Mouse (Mus musculus) CH12.LX (cell line): ENCODE data around the gene Hist1h3i. TPM values are rescaled to one million over a fixed set of nuclear protein-coding genes. Genes with fewer than 3 reads are reported as not detected.
"Not testable (repeated sequence)": the region's sequence is repeated elsewhere in the genome, so short reads cannot be mapped to it uniquely, and the experiment has no call there.

Source experiments
- DNase-seq: peaks from one replicate; pipeline ENCODE4 v3.0.0-alpha.2; 2013; ENCODE audit errors: extremely low read depth
- H3K27ac ChIP-seq: 2 replicates; pipeline ENCODE4 v1.5.1; 2012; ENCODE audit warnings: low read depth, mild to moderate bottlenecking, control low read depth, moderate library complexity; ENCODE audit not compliant: insufficient read depth
- H3K27me3 ChIP-seq: replicated peaks from 2 replicates; pipeline ENCODE3; 2012; ENCODE audit warnings: inconsistent platforms
- H3K36me3 ChIP-seq, 2 experiments: replicated peaks in 1 of 2; 2 replicates each; pipeline versions ENCODE3 to v1.6.1; 2012; ENCODE audit warnings: inconsistent platforms in 1 of 2, low read length in 1 of 2, mild to moderate bottlenecking in 1 of 2, mixed read lengths in 1 of 2, moderate library complexity in 1 of 2; ENCODE audit not compliant: control insufficient read depth in 1 of 2, insufficient read depth in 1 of 2
- H3K4me1 ChIP-seq, 2 experiments: 2 replicates each; pipeline ENCODE4 v1.6.1; 2012; ENCODE audit warnings: inconsistent platforms in 1 of 2, moderate library complexity in 1 of 2; ENCODE audit not compliant: insufficient read depth in 2 of 2, control insufficient read depth in 1 of 2
- H3K4me2 ChIP-seq: 2 replicates; pipeline ENCODE4 v1.6.1; 2012; ENCODE audit warnings: low read depth, mild to moderate bottlenecking, control low read depth; ENCODE audit not compliant: poor library complexity, insufficient read depth, severe bottlenecking
- H3K4me3 ChIP-seq, 3 experiments: fragments of 150-350 bp in 1 of 3; sonication (generic) in 1 of 3; replicated peaks in 1 of 3; 2 replicates each; pipeline versions ENCODE3 to v1.5.1; 2011 to 2012; ENCODE audit warnings: low read depth in 2 of 3, low read length in 2 of 3, mild to moderate bottlenecking in 2 of 3, moderate library complexity in 2 of 3, control low read depth in 1 of 3, improper control_type of control experiment in 1 of 3, inconsistent platforms in 1 of 3, mixed read lengths in 1 of 3; ENCODE audit not compliant: poor library complexity in 1 of 3
- H3K79me2 ChIP-seq: replicated peaks from 2 replicates; pipeline ENCODE4 v1.6.1; 2012; ENCODE audit warnings: mild to moderate bottlenecking, moderate library complexity; ENCODE audit not compliant: control insufficient read depth, poor library complexity, insufficient read depth, severe bottlenecking; ENCODE audit errors: extremely low read depth
- H3K9ac ChIP-seq: 2 replicates; pipeline ENCODE4 v1.6.1; 2012; ENCODE audit warnings: low read depth, mild to moderate bottlenecking, control low read depth, moderate library complexity; ENCODE audit not compliant: insufficient read depth
- H3K9me3 ChIP-seq: replicated peaks from 2 replicates; pipeline ENCODE3; 2012; ENCODE audit warnings: low read length, inconsistent platforms, mixed read lengths
- BHLHE40 ChIP-seq: IDR thresholded peaks from 2 replicates; pipeline ENCODE4 v1.6.1; 2011; ENCODE audit warnings: mild to moderate bottlenecking, low read depth, low read length, improper control_type of control experiment
- CHD2 ChIP-seq: IDR thresholded peaks from 2 replicates; pipeline ENCODE4 v1.6.1; 2011; ENCODE audit warnings: low read length, improper control_type of control experiment
- CTCF ChIP-seq, 2 experiments: IDR thresholded peaks in 1 of 2; conservative IDR thresholded peaks in 1 of 2; 2 replicates each; pipeline ENCODE4 v1.5.1; 2011 to 2012; ENCODE audit warnings: low read depth in 2 of 2, low read length in 2 of 2, improper control_type of control experiment in 1 of 2, inconsistent platforms in 1 of 2, mild to moderate bottlenecking in 1 of 2, moderate library complexity in 1 of 2
- ELF1 ChIP-seq: IDR thresholded peaks from 2 replicates; pipeline ENCODE4 v1.6.1; 2014; ENCODE audit warnings: low read depth, mild to moderate bottlenecking, inconsistent platforms, low read length, improper control_type of control experiment
- GABPA ChIP-seq: IDR thresholded peaks from 2 replicates; pipeline ENCODE4 v1.6.1; 2012; ENCODE audit warnings: low read depth, low read length, improper control_type of control experiment, inconsistent platforms; ENCODE audit not compliant: insufficient replicate concordance
- HCFC1 ChIP-seq: IDR thresholded peaks from 2 replicates; pipeline ENCODE4 v1.6.1; 2012; ENCODE audit warnings: low read depth, mild to moderate bottlenecking, inconsistent platforms, low read length, improper control_type of control experiment
- JUN ChIP-seq: IDR thresholded peaks from 2 replicates; pipeline ENCODE4 v1.6.1; 2011; ENCODE audit warnings: low read depth, mild to moderate bottlenecking, low read length, improper control_type of control experiment, moderate library complexity; ENCODE audit not compliant: insufficient read depth
- JUND ChIP-seq: conservative IDR thresholded peaks from 2 replicates; pipeline ENCODE4 v1.6.1; 2011; ENCODE audit warnings: low read depth, low read length, improper control_type of control experiment
- MEF2A ChIP-seq: IDR thresholded peaks from 2 replicates; pipeline ENCODE4 v1.6.1; 2014; ENCODE audit warnings: low read depth, mild to moderate bottlenecking, inconsistent platforms, low read length, improper control_type of control experiment, borderline replicate concordance
- MXI1 ChIP-seq: IDR thresholded peaks from 2 replicates; pipeline ENCODE4 v1.6.1; 2011; ENCODE audit warnings: mild to moderate bottlenecking, low read depth, low read length, improper control_type of control experiment
- NELFE ChIP-seq: IDR thresholded peaks from 2 replicates; pipeline ENCODE4 v1.6.1; 2011; ENCODE audit warnings: low read depth, low read length, improper control_type of control experiment
- POLR2A ChIP-seq: IDR thresholded peaks from 2 replicates; pipeline ENCODE4 v1.6.1; 2011; ENCODE audit warnings: low read depth, mild to moderate bottlenecking, improper control_type of control experiment, low read length
- POLR2AphosphoS2 ChIP-seq: IDR thresholded peaks from 2 replicates; pipeline ENCODE4 v1.6.1; 2011; ENCODE audit warnings: low read depth, low read length, improper control_type of control experiment
- RCOR1 ChIP-seq: conservative IDR thresholded peaks from 2 replicates; pipeline ENCODE4 v1.6.1; 2012; ENCODE audit warnings: low read depth, mild to moderate bottlenecking, inconsistent platforms, low read length, improper control_type of control experiment
- SIN3A ChIP-seq: IDR thresholded peaks from 2 replicates; pipeline ENCODE4 v1.6.1; 2012; ENCODE audit warnings: low read length, improper control_type of control experiment, inconsistent platforms
- SMC3 ChIP-seq: IDR thresholded peaks from 2 replicates; pipeline ENCODE4 v1.6.1; 2011; ENCODE audit warnings: low read depth, low read length, improper control_type of control experiment
- TBP ChIP-seq: conservative IDR thresholded peaks from 2 replicates; pipeline ENCODE4 v1.6.1; 2011; ENCODE audit warnings: low read depth, low read length, improper control_type of control experiment
- UBTF ChIP-seq: IDR thresholded peaks from 2 replicates; pipeline ENCODE4 v1.6.1; 2012; ENCODE audit warnings: low read depth, mild to moderate bottlenecking, inconsistent platforms, low read length, improper control_type of control experiment, moderate library complexity
- USF1 ChIP-seq: IDR thresholded peaks from 2 replicates; pipeline ENCODE4 v1.6.1; 2014; ENCODE audit warnings: low read depth, mild to moderate bottlenecking, inconsistent platforms, low read length, improper control_type of control experiment
- USF2 ChIP-seq: conservative IDR thresholded peaks from 2 replicates; pipeline ENCODE4 v1.6.1; 2011; ENCODE audit warnings: low read depth, low read length, improper control_type of control experiment
- ZMIZ1 ChIP-seq: IDR thresholded peaks from 2 replicates; pipeline ENCODE4 v1.6.1; 2012; ENCODE audit warnings: low read depth, mild to moderate bottlenecking, inconsistent platforms, low read length, improper control_type of control experiment
- dilution Hi-C: fragments of 300-500 bp; cut with MboI; formaldehyde crosslinking; loops from 2 replicates; pipeline ENCODE4 v1.14.3; 2020; ENCODE audit warnings: low sequenced_read_pairs; ENCODE audit not compliant: extremely low pct_unique_long_range_greater_than_20kb, extremely low pct_ligation_motif_present
- in situ Hi-C: fragments of 300-500 bp; cut with MboI; formaldehyde crosslinking; loops from 3 replicates; pipeline ENCODE4 v1.14.3; 2019; ENCODE audit warnings: low sequenced_read_pairs, low pct_ligation_motif_present, low pct_unique_long_range_greater_than_20kb, mixed read lengths
- polyA plus RNA-seq: library from polyadenylated mRNA; unstranded; fragments of >175 nt; gene quantifications from 2 replicates; pipeline ENCODE4 v1.2.1, GENCODE M21; 2012; ENCODE audit warnings: low read depth; ENCODE audit not compliant: insufficient read length
- total RNA-seq, 2 experiments: library from RNA; depleted of rRNA; stranded (reverse); fragments of 300-350 nt in 1 of 2; fragments of >200 nt in 1 of 2; gene quantifications; 2 replicates each; pipeline ENCODE4 v1.2.3; 2012 to 2014

The Hist1h3i gene
- total and polyA plus RNA-seq, 3 experiments: 14.3 to 797 (median 21.2) TPM

GRCm38 (mm10) chr13:21831418-21832394 is 48.5 kb upstream of the Hist1h3i start, which contains the start of gene Hist1h4n:
Gene Hist1h4n, minus strand, starts transcription at chr13:21832196.
- H3K4me3 ChIP-seq, dilution Hi-C loops, H3K4me2 ChIP-seq, H3K79me2 ChIP-seq, H3K9me3 ChIP-seq, in situ Hi-C loops, DNase-seq, H3K9ac ChIP-seq, H3K36me3 ChIP-seq, H3K27me3 ChIP-seq: not testable (repeated sequence)
- H3K27ac ChIP-seq: peak within 1 kb of the TSS; percentile 48; the same call in 1 of the 2 replicates
- peaks cover 0 to 30% of the 10 kb centered on the region in 2 experiments; a peak in 2 of 4 replicates for H3K4me1 ChIP-seq
- peak; percentile 53 for TF ChIP-seq ZMIZ1
- TF ChIP-seq POLR2A: peak; percentile 48
- TF ChIP-seq NELFE: peak; percentile 52
- peak; percentile 52; the same call in 1 of the 2 replicates for TF ChIP-seq TBP

- TF ChIP-seq MXI1: no peak
- no peak for TF ChIP-seq JUND
- no peak for TF ChIP-seq GABPA
- no peak for TF ChIP-seq POLR2AphosphoS2
- no peak for TF ChIP-seq ELF1
- TF ChIP-seq HCFC1: no peak
- no peak for TF ChIP-seq USF1
- TF ChIP-seq JUN: no peak
- TF ChIP-seq MEF2A: no peak
- TF ChIP-seq CTCF (conservative IDR thresholded peaks at IDR 0.05 in 1 of 2, IDR thresholded peaks at IDR 0.05 in 1 of 2; ENCODE audit: low read depth in 2 of 2, low read length in 2 of 2): no peak
- no peak for TF ChIP-seq SMC3
- TF ChIP-seq UBTF: no peak
- TF ChIP-seq CHD2: no peak
- TF ChIP-seq USF2: no peak
- TF ChIP-seq RCOR1: no peak
- TF ChIP-seq BHLHE40: no peak
- TF ChIP-seq SIN3A: no peak
- Histone ChIP-seq H3K9ac (no peak overlapping the region; the same call in 1 of the 2 replicates), H3K79me2 (no peaks in the 10 kb centered on the region), H3K4me3 (no peak overlapping the region), H3K27me3 (no peaks in the 10 kb centered on the region), H3K36me3 (peaks cover 0 to 4% of the 10 kb centered on the region in 2 experiments), H3K4me1 (peaks cover 0 to 39% of the 10 kb centered on the region in 2 experiments; a peak in 2 of 4 replicates), H3K9me3 (no peaks in the 10 kb centered on the region), H3K27ac (no peak overlapping the region), H3K4me2 (no peak overlapping the region)
- dilution Hi-C loops (no loop called here), in situ Hi-C loops (no loop called here)
- DNase-seq: no peak
Observed at GRCm38 (mm10) chr13:21830344-21830743, 47.2 kb upstream of the Hist1h3i start.
